Mouse (Mus musculus) embryonic facial prominence, embryonic 12.5 days (tissue): ENCODE measurements around the gene Mrpl47. TPM values are rescaled to one million over a fixed set of nuclear protein-coding genes. Genes with fewer than 3 reads are reported as not detected.

Experiments
- ATAC-seq: fragments of 200-750 bp; cut with Nextera tagmentation; 2 replicates; pipeline ENCODE4 v1.8.0; 2017; ENCODE audit not compliant: insufficient number of reproducible peaks, insufficient read depth, low FRiP score, low TSS enrichment
- H3K27ac ChIP-seq: fragments of 300-500 bp; sonication (generic); 2 replicates; pipeline ENCODE4 v1.5.1; 2016; ENCODE audit warnings: mild to moderate bottlenecking
- H3K27me3 ChIP-seq: fragments of 300-500 bp; sonication (generic); 2 replicates; pipeline ENCODE4 v1.6.1; 2016; ENCODE audit warnings: mild to moderate bottlenecking, moderate library complexity
- H3K36me3 ChIP-seq: fragments of 300-500 bp; sonication (generic); 2 replicates; pipeline ENCODE4 v1.6.1; 2016; ENCODE audit warnings: mild to moderate bottlenecking
- H3K4me1 ChIP-seq: fragments of 300-500 bp; sonication (generic); 2 replicates; pipeline ENCODE4 v1.6.1; 2016
- H3K4me2 ChIP-seq: fragments of 300-500 bp; sonication (generic); replicated peaks from 2 replicates; pipeline ENCODE4 v1.6.1; 2016; ENCODE audit warnings: mild to moderate bottlenecking, moderate library complexity
- H3K4me3 ChIP-seq: fragments of 300-500 bp; sonication (generic); 2 replicates; pipeline ENCODE4 v1.5.1; 2016; ENCODE audit warnings: mild to moderate bottlenecking
- H3K9ac ChIP-seq: fragments of 300-500 bp; sonication (generic); 2 replicates; pipeline ENCODE4 v1.6.1; 2016; ENCODE audit warnings: mild to moderate bottlenecking, moderate library complexity
- H3K9me3 ChIP-seq: fragments of 300-500 bp; sonication (generic); 2 replicates; pipeline ENCODE4 v1.6.1; 2016; ENCODE audit warnings: mild to moderate bottlenecking, moderate library complexity
- WGBS: fragments of 180-500 bp; shearing (Covaris S2); methylation state at CpG from one replicate; pipeline ENCODE4 v1.1.7; 2016; 5-methylcytosine and 5-hydroxymethylcytosine counted together
- polyA plus RNA-seq: library from polyadenylated mRNA; unstranded; fragments of >200 nt; fragmentation: Nextera tagmentation; extraction: Ambion mirVana; gene quantifications from 2 replicates; pipeline ENCODE4 v1.2.1, GENCODE M21; 2016

Mrpl47 gene
- polyA plus RNA-seq, 1 experiment from 2014 or later: 37.0 TPM

DNA sequence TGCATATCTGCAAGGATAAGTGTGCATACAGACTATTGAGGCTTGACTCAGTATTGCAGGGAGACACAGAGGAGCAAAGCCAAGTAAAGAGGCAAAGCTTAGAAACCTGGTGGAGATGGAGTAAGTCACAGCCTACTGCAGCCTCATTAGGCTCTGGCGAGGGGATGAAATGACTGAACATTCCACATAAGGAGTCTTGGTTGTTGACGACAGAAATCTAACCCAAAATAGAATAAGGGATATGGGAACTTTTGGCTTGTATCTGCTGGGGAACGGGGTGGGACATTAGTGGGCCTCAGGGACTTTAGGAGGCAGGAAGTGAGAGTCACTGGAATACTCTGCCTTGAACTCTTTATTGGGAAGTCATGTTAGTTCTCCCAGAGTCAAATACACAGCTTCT is 52.8 kb downstream of the Mrpl47 start:
- ATAC-seq: no peak
- 70% methylated on average over 3 of the region's 3 CpGs for WGBS

GRCm38 (mm10) chr3:32682910-32683531 is 54.4 kb downstream of the Mrpl47 start:
- no peak for ATAC-seq
- 76% methylated on average over 12 of the region's 12 CpGs for WGBS
- no peak overlapping the region for H3K4me3 ChIP-seq

More for the DNA sequence above, 52.8 kb downstream of the Mrpl47 start:
- Histone ChIP-seq H3K36me3 (no peaks in the 10 kb centered on the region), H3K4me3 (no peak overlapping the region), H3K9ac (no peak overlapping the region), H3K4me2 (no peak overlapping the region), H3K9me3 (no peaks in the 10 kb centered on the region), H3K27ac (no peak overlapping the region), H3K27me3 (no peaks in the 10 kb centered on the region), H3K4me1 (no peaks in the 10 kb centered on the region)

DNA sequence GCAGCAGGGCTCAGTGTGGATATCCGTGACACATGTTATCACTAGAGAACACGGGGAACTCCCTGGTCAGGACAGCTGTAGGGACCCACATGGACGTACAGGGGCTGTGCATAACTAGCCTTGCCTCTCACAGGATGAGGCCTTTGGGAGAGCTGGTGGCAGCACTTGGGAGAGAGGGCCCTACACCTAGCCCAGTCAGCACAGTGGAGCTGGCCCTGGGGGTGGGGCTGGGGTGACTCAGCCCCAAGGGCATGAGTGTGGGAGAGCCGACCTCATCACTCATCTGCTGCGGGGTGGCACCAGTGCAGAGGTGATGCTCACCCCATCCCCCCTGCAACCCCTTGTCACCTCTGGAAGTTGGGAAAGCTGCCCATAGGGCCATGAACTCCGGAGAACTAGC is 61.0 kb downstream of the Mrpl47 start:
- Histone ChIP-seq H3K4me2 (no peak overlapping the region), H3K4me3 (no peak overlapping the region), H3K4me1 (no peaks in the 10 kb centered on the region), H3K27ac (no peak overlapping the region), H3K9ac (no peak overlapping the region), H3K36me3 (no peaks in the 10 kb centered on the region), H3K27me3 (no peaks in the 10 kb centered on the region), H3K9me3 (no peaks in the 10 kb centered on the region)
- no peak for ATAC-seq
- 86% methylated on average over 6 of the region's 6 CpGs for WGBS

More at GRCm38 (mm10) chr3:32682910-32683531, 54.4 kb downstream of the Mrpl47 start:
- Histone ChIP-seq H3K27ac (no peak overlapping the region), H3K27me3 (no peaks in the 10 kb centered on the region), H3K9ac (no peak overlapping the region), H3K4me2 (no peak overlapping the region), H3K36me3 (no peaks in the 10 kb centered on the region), H3K4me1 (no peaks in the 10 kb centered on the region), H3K9me3 (no peaks in the 10 kb centered on the region)

Other genes with a start within 250 kb of the Mrpl47 start
- 0.09 TPM in 1 of 2 replicates, not detected in the other for gene Kcnmb3, start 245.4 kb downstream of the Mrpl47 start, polyA plus RNA-seq
- 47.5 and 50.4 TPM in 2 replicates for gene Zfp639, start 227.3 kb downstream of the Mrpl47 start, polyA plus RNA-seq
- gene Mfn1, start 208.1 kb downstream of the Mrpl47 start, polyA plus RNA-seq: 40.7 and 44.5 TPM in 2 replicates
- gene Gnb4, start 121.0 kb downstream of the Mrpl47 start, polyA plus RNA-seq: 57.9 and 63.0 TPM in 2 replicates
- gene Actl6a, start 31.3 kb downstream of the Mrpl47 start, polyA plus RNA-seq: 186 and 197 TPM in 2 replicates
- gene Ndufb5, start 615 bp downstream of the Mrpl47 start, polyA plus RNA-seq: 303 and 311 TPM in 2 replicates
- 7.5 and 8.6 TPM in 2 replicates for gene Usp13, start 79.9 kb upstream of the Mrpl47 start, polyA plus RNA-seq